Mouse (Mus musculus) activated CD4-positive, CD25-positive, alpha-beta regulatory T cell (primary cell): ENCODE data around the gene Gm6465. TPM values are rescaled to one million over a fixed set of nuclear protein-coding genes. Genes with fewer than 3 reads are reported as not detected.

Experiments used
- polyA plus RNA-seq, 2 experiments: library from polyadenylated mRNA; unstranded; fragments of 100-300 nt; shearing (Covaris generic); gene quantifications; one replicate each; pipeline ENCODE4 v1.2.1; 2017

Gm6465 gene
- polyA plus RNA-seq = not detected

DNA sequence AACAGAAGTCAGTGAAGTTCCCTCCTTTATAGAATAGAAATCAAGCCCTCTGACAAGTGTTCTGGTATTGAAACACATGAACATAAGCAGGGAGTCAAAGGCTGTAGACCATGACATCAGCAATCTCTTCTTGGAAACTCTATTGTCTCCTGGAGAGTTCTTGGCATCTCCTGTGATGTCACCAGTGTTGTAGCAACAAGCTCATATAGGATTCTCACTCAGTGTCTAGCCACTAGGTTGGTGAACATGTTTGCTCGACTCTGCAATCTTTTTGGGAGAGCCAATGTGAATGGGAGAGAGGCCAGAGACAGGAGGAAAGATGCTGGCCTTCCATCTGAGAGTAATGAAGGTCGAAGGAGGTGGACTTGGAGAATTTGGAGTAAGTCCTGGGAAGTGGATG, at the start of gene Gm6465:
Gene Gm6465 (plus strand): TSS at position 301 of the 400 bp plus-strand sequence.

Other genes with a start within 250 kb of the Gm6465 start
- not detected for gene Gm8922, start 163.6 kb upstream of the Gm6465 start, polyA plus RNA-seq
- not detected for gene Gm8926, start 75.0 kb upstream of the Gm6465 start, polyA plus RNA-seq
- not detected for gene 4933402N22Rik, start 72.5 kb downstream of the Gm6465 start, polyA plus RNA-seq